Mouse (Mus musculus) hindbrain, embryonic 13.5 days (tissue): ENCODE results near the gene Luc7l2. TPM values are rescaled to one million over a fixed set of nuclear protein-coding genes. Genes with fewer than 3 reads are reported as not detected.
A peak's percentile ranks its signal among the peaks of the same experiment; 100 is the strongest.

Source experiments
- ATAC-seq: fragments of 200-750 bp; cut with Nextera tagmentation; 2 replicates; pipeline ENCODE4 v1.8.0; 2017; ENCODE audit warnings: moderate TSS enrichment; ENCODE audit not compliant: low FRiP score
- H3K27ac ChIP-seq: fragments of 300-500 bp; sonication (generic); 2 replicates; pipeline ENCODE4 v1.5.1; 2015; ENCODE audit warnings: inconsistent platforms, mild to moderate bottlenecking, moderate library complexity
- H3K27me3 ChIP-seq: fragments of 300-500 bp; sonication (generic); 2 replicates; pipeline ENCODE4 v1.6.1; 2015; ENCODE audit warnings: mild to moderate bottlenecking, inconsistent platforms
- H3K36me3 ChIP-seq: fragments of 300-500 bp; sonication (generic); 2 replicates; pipeline ENCODE4 v1.6.1; 2015; ENCODE audit warnings: mild to moderate bottlenecking, inconsistent platforms
- H3K4me1 ChIP-seq: fragments of 300-500 bp; sonication (generic); replicated peaks from 2 replicates; pipeline ENCODE4 v1.6.1; 2015; ENCODE audit warnings: inconsistent platforms
- H3K4me2 ChIP-seq: fragments of 300-500 bp; sonication (generic); 2 replicates; pipeline ENCODE4 v1.6.1; 2015; ENCODE audit warnings: inconsistent platforms, mild to moderate bottlenecking, moderate library complexity
- H3K4me3 ChIP-seq: fragments of 300-500 bp; sonication (generic); 2 replicates; pipeline ENCODE4 v1.5.1; 2015; ENCODE audit warnings: mild to moderate bottlenecking, inconsistent platforms
- H3K9ac ChIP-seq: fragments of 300-500 bp; sonication (generic); 2 replicates; pipeline ENCODE4 v1.6.1; 2015; ENCODE audit warnings: mild to moderate bottlenecking, inconsistent platforms
- H3K9me3 ChIP-seq: fragments of 300-500 bp; sonication (generic); 2 replicates; pipeline ENCODE4 v1.6.1; 2016; ENCODE audit warnings: inconsistent platforms
- WGBS: fragments of 180-500 bp; shearing (Covaris S2); methylation state at CpG from one replicate; pipeline ENCODE4 v1.1.7; 2015; 5-methylcytosine and 5-hydroxymethylcytosine counted together
- polyA plus RNA-seq: library from polyadenylated mRNA; unstranded; fragments of >200 nt; fragmentation: Nextera tagmentation; extraction: Ambion mirVana; gene quantifications from 2 replicates; pipeline ENCODE4 v1.2.1, GENCODE M21; 2015

The Luc7l2 gene
- polyA plus RNA-seq: 42.4 and 47.3 TPM in 2 replicates

DNA sequence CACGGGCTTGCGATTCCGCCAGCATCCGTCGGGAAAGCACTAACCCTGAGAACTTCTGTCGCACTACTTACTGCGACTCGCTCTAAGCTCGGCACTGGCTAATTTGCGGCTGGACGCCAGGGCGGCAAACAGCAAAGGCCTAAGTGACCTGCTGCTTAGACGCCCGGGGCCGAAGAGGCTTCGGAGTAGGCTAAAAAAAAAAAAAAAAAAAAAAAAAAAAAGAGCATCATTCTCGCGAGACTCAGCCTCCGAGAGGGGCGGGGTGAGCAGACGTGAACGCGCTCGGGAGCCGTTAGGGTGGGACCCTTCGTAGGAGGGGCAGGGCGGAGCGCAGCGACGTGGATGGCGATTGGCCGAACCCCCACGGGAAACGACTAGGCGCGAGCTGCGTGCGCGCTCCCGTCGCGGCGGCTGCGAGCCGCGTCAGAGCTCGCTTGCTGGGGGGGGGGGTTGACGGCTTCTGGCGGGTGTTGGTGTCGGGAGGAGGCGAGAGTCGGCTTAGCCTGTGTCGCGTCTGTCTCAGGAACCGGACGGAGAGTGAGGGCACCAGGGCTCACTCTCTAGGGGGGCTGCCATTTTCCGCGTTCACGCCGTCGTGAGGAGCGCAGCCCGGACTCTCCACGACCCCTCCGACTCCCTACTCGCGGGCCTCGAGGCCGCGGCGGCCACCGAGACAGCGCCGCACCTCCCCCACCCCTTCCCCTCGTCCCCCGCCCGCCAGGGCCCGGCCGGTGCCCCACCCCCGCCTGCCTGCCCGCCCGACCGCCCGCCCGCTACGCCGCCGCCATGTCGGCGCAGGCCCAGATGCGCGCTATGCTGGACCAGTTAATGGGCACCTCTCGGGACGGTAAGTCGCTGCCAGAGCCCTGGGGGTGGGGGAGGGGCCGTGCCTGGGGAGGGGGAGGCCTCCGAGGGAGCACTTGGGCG, at the start of gene Luc7l2:
TSS of gene Luc7l2 (plus strand) at position 273 of the 927 bp plus-strand sequence.
- H3K9me3 ChIP-seq: no peaks in the 10 kb centered on the region
- no peaks in the 10 kb centered on the region for H3K27me3 ChIP-seq
- peak within 1 kb of the TSS; percentile 68 for H3K4me3 ChIP-seq
- peaks cover 30% of the 10 kb centered on the region for H3K4me1 ChIP-seq
- peak within 1 kb of the TSS; percentile 66 for H3K4me2 ChIP-seq
- ATAC-seq: peak; percentile 90
- under 1% methylated on average over 75 of the region's 98 CpGs for WGBS
- H3K9ac ChIP-seq: peak within 1 kb of the TSS; percentile 88
- H3K27ac ChIP-seq: peak within 1 kb of the TSS; percentile 99
- H3K36me3 ChIP-seq: no peaks in the 10 kb centered on the region

DNA sequence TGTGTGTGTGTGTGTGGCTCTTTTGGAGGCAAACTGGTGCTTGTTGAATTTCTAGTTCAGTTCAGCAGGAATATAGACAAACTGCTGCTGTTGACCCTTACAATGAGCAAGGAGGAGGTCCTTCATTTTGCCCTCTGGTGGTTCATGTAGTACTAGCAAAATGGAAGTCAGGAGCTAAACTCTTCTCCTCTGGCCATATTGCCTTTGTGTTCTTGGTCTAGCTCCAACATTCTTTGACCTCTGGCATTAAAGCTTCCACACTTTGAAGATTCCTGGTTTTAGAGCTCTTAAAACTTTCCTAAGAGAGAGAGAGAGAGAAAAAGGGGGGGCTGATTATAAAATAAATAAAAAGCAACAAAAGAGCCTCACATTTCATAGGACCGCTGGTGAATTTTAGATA, 39.0 kb upstream of the Luc7l2 start:
- H3K36me3 ChIP-seq: peaks cover 3% of the 10 kb centered on the region
- H3K9ac ChIP-seq: no peak overlapping the region
- H3K4me1 ChIP-seq: no peaks in the 10 kb centered on the region
- H3K4me2 ChIP-seq: no peak overlapping the region
- H3K27me3 ChIP-seq: no peaks in the 10 kb centered on the region
- H3K27ac ChIP-seq: no peak overlapping the region
- no peaks in the 10 kb centered on the region for H3K9me3 ChIP-seq
- no peak overlapping the region for H3K4me3 ChIP-seq
- ATAC-seq: no peak
- 97% methylated on average over 1 of the region's 1 CpGs for WGBS

DNA sequence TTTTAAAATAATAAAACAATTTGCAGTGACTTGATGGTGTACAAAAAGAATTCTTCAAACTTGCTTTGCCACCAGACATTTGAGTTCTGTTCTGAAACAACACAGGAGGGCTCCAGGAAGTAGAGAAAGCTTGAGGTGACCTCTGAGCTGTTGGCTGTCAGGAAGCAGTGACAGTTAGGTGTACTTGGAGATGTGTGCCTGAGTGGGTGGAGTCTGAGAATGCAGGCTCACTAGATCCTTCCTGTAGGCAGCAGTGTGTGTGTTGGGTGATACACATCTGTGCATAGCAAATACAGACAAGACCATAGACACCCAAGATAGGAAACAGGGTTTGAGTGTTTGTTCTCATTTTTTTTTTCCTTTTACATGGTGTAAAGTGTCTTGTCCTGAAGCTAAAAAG, 38.3 kb upstream of the Luc7l2 start:
- Histone ChIP-seq H3K4me3 (no peak overlapping the region), H3K27ac (no peak overlapping the region), H3K4me1 (no peaks in the 10 kb centered on the region), H3K9ac (no peak overlapping the region), H3K4me2 (no peak overlapping the region), H3K36me3 (peaks cover 3% of the 10 kb centered on the region), H3K27me3 (no peaks in the 10 kb centered on the region), H3K9me3 (no peaks in the 10 kb centered on the region)
- ATAC-seq: no peak

DNA sequence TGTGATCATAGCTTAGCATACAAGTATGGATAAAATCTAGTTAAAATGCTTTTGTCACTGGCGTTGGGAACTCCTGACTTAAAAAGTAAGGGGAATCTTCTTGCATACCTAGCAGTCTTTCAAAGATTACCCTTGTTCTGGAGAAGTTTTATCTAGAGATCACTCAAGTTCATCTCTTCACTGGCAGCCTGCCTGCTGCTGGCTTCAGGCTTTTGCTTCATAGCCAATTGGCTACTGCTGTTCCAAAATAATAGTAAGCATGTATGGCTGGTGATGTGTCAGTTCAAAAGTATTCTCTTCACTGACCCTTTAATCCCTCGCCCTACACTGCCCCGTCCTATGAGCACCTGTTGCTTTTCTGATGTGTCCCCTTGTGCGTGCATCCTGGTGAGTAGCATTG, 35.9 kb upstream of the Luc7l2 start:
- no peak overlapping the region for H3K9ac ChIP-seq
- H3K27ac ChIP-seq: no peak overlapping the region
- no peak for ATAC-seq
- no peak overlapping the region for H3K4me2 ChIP-seq
- no peaks in the 10 kb centered on the region for H3K4me1 ChIP-seq
- WGBS: 94% methylated on average over 4 of the region's 4 CpGs
- no peak overlapping the region for H3K4me3 ChIP-seq
- H3K27me3 ChIP-seq: no peaks in the 10 kb centered on the region
- H3K9me3 ChIP-seq: no peaks in the 10 kb centered on the region
- H3K36me3 ChIP-seq: peaks cover 9% of the 10 kb centered on the region

DNA sequence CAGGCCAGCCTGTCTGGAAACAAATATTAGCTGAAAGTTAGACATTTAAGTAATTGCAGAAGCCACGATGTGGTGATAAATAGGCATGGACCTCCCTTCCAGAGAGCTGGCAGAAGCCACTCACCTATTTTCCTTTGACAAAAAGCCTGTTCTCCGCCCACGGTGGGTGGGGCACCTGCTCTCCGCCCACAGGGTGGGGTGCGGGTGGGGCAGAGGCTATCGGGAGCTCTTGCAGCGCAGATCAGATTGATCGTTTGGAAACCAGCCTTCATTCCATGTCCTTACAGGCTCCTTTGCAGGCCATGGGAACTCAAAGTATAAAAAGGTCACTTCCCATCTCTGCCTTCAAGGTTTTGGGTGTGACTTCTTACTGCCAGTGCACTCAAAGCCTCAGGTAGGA, 27.3 kb upstream of the Luc7l2 start:
- no peak for ATAC-seq
- Histone ChIP-seq H3K4me3 (no peak overlapping the region), H3K4me1 (no peaks in the 10 kb centered on the region), H3K27ac (no peak overlapping the region), H3K9ac (no peak overlapping the region), H3K36me3 (peaks cover 9% of the 10 kb centered on the region), H3K4me2 (no peak overlapping the region), H3K27me3 (no peaks in the 10 kb centered on the region), H3K9me3 (no peaks in the 10 kb centered on the region)
- 25% methylated on average over 8 of the region's 8 CpGs for WGBS

DNA sequence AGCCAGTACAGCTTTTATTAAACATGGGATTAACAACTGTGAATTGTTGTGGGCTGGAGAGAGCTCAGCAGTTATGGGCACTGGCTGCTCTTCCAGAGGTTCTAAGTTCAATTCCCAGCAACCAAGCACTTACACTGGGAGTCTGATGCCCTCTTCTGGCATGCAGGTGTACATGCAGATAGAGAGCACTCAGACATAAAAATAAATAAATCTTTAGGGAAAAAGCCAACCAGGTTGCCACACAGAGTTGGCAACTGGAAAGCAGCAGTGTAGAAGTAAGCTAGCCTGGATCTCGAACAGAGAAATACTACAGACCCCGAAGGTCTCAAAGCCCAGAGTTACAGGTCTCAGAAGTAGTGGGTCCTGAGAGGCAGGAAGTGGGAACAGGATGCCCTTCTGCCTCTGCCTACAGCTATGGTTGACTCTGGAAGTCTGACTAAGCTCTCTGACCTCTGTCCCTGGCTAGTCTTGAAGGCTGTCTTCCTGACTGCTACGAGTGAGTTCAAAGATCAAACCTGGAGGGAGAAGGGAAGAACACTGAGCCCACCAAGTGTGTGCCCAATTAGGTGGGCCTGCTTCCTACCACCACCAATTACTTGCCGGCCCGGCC, 19.8 kb upstream of the Luc7l2 start:
- H3K27ac ChIP-seq: peak overlapping the region; percentile 30; the same call in 1 of the 2 replicates
- 67% methylated on average over 5 of the region's 5 CpGs for WGBS
- no peak for ATAC-seq
- no peak overlapping the region for H3K9ac ChIP-seq
- H3K9me3 ChIP-seq: no peaks in the 10 kb centered on the region
- no peak overlapping the region for H3K4me3 ChIP-seq
- H3K4me2 ChIP-seq: no peak overlapping the region
- H3K27me3 ChIP-seq: no peaks in the 10 kb centered on the region
- H3K36me3 ChIP-seq: no peaks in the 10 kb centered on the region
- H3K4me1 ChIP-seq: peaks cover 23% of the 10 kb centered on the region

DNA sequence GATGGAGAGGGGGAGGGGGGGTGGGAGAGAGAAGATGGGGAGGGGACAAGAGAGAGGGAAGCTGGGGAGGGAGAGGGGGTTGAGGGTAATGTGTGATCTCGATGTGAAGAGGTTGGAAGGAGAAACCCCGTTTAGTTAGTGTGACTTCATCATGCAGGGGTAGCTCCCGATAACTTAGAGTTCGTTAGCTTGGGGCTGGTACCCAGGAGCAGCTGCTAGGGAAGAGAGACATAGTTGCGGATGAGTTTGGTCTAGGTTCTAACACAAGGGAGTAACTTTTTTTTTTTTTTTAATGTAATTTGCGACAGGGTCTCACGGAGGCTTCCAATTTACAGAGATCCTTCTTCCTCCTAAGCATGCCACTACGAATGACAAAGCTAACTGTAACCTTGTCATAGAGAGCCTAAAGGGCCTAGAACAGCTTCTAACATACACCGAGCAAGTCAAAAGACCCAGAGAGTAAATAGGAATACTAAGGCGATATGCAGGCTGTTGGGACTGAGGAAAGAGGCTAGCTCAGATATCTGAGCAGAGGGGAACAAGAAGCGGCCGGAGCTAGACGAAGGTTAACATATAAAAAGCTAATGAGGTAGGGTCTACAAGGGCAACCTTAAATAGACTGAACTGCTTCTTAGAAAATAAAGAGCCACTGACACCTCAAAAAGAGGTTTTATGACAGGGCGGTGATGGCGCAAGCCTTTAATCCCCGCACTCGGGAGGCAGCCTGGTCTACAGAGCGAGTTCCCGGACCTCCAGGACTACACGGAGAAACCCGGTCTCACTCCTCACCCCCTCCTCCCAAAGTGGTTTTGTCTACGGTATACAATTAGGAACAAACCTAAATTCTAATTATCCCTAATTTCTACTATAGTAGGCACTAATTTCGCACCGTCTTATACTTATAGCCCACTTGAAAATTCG, 18.4 kb upstream of the Luc7l2 start:
- ATAC-seq: peak; percentile 55

DNA sequence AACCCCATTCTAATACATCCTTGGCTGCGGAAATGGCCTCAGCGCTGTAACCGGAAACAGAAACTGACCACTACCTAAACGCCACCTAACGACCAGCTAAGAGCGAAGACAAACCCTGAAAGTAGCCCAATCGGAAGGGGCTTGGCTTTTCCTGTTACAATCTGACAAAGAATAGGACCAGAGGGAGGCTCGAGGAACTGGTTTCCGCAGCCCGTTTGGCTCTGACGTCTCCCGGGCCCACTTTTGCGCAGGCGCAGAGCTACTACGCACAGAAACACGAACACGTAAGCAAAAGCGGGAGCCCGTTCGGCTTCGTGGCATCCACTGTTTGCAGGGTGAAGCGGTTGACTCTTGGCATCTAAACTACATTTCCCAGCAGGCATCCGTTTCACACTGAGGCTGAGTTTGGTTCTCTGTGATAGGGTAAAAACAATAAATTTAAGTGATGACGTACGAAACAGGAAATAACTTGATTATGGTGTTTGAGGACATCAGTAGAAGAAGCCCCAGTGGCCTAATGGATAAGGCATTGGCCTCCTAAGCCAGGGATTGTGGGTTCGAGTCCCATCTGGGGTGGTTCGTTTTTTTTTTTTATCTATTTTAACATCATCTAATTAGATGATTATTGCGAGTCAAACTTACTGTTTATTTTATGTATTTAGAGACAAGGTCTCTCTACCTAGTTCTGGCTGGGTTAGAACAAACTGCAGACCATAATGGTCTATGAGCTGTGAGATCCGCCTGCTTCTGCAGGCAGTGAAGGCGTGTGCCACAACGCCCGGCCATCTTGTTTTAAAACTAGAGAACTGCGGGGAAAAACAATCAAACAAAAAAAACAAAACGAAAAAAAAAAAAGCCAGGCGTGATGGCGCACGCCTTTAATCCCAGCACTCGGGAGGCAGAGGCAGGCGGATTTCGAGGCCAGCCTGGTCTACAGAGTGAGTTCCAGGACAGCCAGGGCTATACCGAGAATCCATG, 17.4 kb upstream of the Luc7l2 start, which contains the start of gene Fmc1:
TSS of gene Fmc1 (plus strand) at position 75 of the 978 bp plus-strand sequence.
- H3K9ac ChIP-seq: peak within 1 kb of the TSS; percentile 89
- H3K4me2 ChIP-seq: peak within 1 kb of the TSS; percentile 70
- ATAC-seq: peak; percentile 90
- H3K36me3 ChIP-seq: no peaks in the 10 kb centered on the region
- WGBS: 6% methylated on average over 41 of the region's 41 CpGs
- peak within 1 kb of the TSS; percentile 77 for H3K4me3 ChIP-seq
- H3K4me1 ChIP-seq: peaks cover 23% of the 10 kb centered on the region
- H3K27ac ChIP-seq: peak within 1 kb of the TSS; percentile 97
- H3K27me3 ChIP-seq: no peaks in the 10 kb centered on the region
- H3K9me3 ChIP-seq: no peaks in the 10 kb centered on the region

More for the DNA sequence above, 18.4 kb upstream of the Luc7l2 start:
- Histone ChIP-seq H3K9ac (peak overlapping the region; percentile 77), H3K27me3 (no peaks in the 10 kb centered on the region), H3K4me1 (peaks cover 23% of the 10 kb centered on the region), H3K4me3 (peak overlapping the region; percentile 77), H3K27ac (peak overlapping the region; percentile 97), H3K36me3 (no peaks in the 10 kb centered on the region), H3K4me2 (peak overlapping the region; percentile 70), H3K9me3 (no peaks in the 10 kb centered on the region)
- 8% methylated on average over 25 of the region's 25 CpGs for WGBS

DNA sequence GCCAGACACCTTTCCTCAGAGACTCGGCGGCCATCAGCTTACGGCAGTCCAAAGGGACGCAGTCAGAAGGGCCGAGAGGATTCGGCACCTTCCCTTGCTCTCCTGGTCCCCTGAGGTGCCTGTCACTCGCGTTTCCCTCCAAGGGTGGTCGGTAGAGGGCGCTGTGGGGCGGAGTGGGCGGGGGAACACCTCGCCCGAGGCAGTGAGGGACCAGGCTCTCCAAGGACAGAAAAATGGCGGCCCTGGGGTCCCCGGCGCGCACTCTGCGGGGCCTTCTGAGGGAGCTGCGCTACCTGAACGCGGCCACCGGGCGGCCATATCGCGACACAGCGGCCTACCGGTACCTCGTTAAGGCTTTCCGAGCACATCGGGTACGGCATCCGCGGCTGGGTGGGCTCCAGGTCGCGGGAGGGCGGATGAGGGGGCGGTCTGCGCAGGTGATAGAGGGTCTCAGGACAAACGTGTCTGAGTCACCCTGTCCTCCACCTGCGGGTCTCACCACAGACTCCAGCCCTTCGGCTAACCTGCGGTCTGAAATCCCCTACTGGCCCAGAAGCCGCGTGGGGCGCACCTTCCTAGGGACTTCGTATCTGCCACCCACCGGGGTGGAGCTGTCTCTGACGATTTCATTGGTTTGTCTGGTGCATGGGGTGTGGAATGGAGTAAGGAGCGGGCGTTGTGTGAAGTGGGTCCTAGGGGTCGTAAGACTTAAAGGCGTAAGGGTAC, 16.3 kb upstream of the Luc7l2 start:
- peak overlapping the region; percentile 59 for H3K4me2 ChIP-seq
- H3K4me1 ChIP-seq: peaks cover 23% of the 10 kb centered on the region
- peak overlapping the region; percentile 89 for H3K9ac ChIP-seq
- peaks cover 7% of the 10 kb centered on the region for H3K36me3 ChIP-seq
- WGBS: under 1% methylated on average over 53 of the region's 53 CpGs
- no peaks in the 10 kb centered on the region for H3K27me3 ChIP-seq
- peak overlapping the region; percentile 97 for H3K27ac ChIP-seq
- H3K9me3 ChIP-seq: no peaks in the 10 kb centered on the region
- peak overlapping the region; percentile 77 for H3K4me3 ChIP-seq
- peak; percentile 75 for ATAC-seq

DNA sequence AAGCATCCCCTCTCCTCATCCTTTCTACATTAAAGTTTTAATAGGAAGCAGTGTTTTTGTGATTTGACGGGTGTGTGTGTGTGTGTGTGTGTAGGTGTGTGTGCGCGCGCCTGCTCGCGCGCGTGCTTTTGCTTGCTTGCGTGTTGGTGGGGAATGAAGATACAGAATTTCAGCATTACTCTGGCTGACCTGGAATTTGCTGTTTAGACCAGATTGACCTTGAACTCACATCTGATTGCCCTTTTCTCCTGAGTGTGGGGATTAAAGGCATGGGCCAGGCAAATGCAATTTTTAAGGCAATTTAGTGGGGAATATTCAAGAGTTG, 15.8 kb upstream of the Luc7l2 start:
- peak overlapping the region; percentile 97 for H3K27ac ChIP-seq
- WGBS: 5% methylated on average over 9 of the region's 9 CpGs
- H3K36me3 ChIP-seq: peaks cover 13% of the 10 kb centered on the region
- H3K4me3 ChIP-seq: peak overlapping the region; percentile 77
- peaks cover 23% of the 10 kb centered on the region for H3K4me1 ChIP-seq
- H3K9ac ChIP-seq: peak overlapping the region; percentile 89
- no peaks in the 10 kb centered on the region for H3K27me3 ChIP-seq
- H3K4me2 ChIP-seq: peak overlapping the region; percentile 59
- no peak for ATAC-seq
- no peaks in the 10 kb centered on the region for H3K9me3 ChIP-seq
